Mouse (Mus musculus): ENCODE data around the gene Ppm1e. TPM values are rescaled to one million over a fixed set of nuclear protein-coding genes. Genes with fewer than 3 reads are reported as not detected.

Gene Ppm1e
- polyA plus RNA-seq, 1 experiment from 2014 or later: 2.6 TPM

DNA sequence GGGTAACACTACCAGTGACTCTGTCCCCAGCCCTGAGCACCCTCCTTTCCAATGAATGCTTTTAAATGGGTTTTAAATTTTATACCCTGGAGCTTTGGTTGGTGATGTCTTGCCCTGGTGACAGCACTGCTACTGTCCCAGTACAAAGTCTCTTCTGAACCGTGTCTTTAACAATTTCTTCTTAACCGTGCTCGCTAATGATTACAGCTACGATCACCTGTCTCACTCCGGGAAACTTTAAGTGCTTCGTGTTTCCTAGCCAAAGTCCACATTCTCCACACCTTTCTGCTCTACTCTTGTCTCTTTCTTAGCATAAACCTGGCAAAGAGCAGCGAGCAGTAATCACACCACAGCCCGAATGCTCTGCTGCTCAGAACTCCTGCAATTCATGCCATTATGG is 69.5 kb downstream of the Ppm1e start:
- no peak overlapping the region for H3K9ac ChIP-seq (ENCODE audit: low read length)
- ATAC-seq (ENCODE audit: insufficient number of reproducible peaks, low FRiP score, low TSS enrichment, low read depth): no peak
- DNase-seq (ENCODE audit: low spot score): no peak
- no peak overlapping the region for H3K27ac ChIP-seq (replicated peaks; ENCODE audit: low read depth, low read length)
- H3K4me1 ChIP-seq (ENCODE audit: control insufficient read depth, insufficient read depth, low read length): no peaks in the 10 kb centered on the region
- no peaks in the 10 kb centered on the region for H3K27me3 ChIP-seq (ENCODE audit: control insufficient read depth, insufficient read depth, low read length)
- 92% methylated on average over 8 of the region's 8 CpGs for WGBS
- no peak overlapping the region for H3K4me3 ChIP-seq (ENCODE audit: low read depth, low read length)
- no peaks in the 10 kb centered on the region for H3K9me3 ChIP-seq (ENCODE audit: control insufficient read depth, low read length)
- no peaks in the 10 kb centered on the region for H3K36me3 ChIP-seq (ENCODE audit: control insufficient read depth, insufficient read depth, low read length)
- no peak overlapping the region for H3K4me2 ChIP-seq (ENCODE audit: low read depth, severe bottlenecking)

- Histone ChIP-seq H3K4me2 (ENCODE audit: low read depth, severe bottlenecking) (no peak overlapping the region), H3K4me1 (ENCODE audit: control insufficient read depth, insufficient read depth, low read length) (no peaks in the 10 kb centered on the region), H3K9ac (ENCODE audit: low read length) (no peak overlapping the region), H3K4me3 (ENCODE audit: low read depth, low read length) (no peak overlapping the region), H3K9me3 (ENCODE audit: control insufficient read depth, low read length) (no peaks in the 10 kb centered on the region), H3K27ac (replicated peaks; ENCODE audit: low read depth, low read length) (no peak overlapping the region), H3K27me3 (ENCODE audit: control insufficient read depth, insufficient read depth, low read length) (no peaks in the 10 kb centered on the region), H3K36me3 (ENCODE audit: control insufficient read depth, insufficient read depth, low read length) (no peaks in the 10 kb centered on the region)
- ATAC-seq (ENCODE audit: insufficient number of reproducible peaks, low FRiP score, low TSS enrichment, low read depth) (no peak), DNase-seq (ENCODE audit: low spot score) (no peak)
- 91% methylated on average over 2 of the region's 2 CpGs for WGBS
These were observed 72.6 kb downstream of the Ppm1e start for GRCm38 (mm10) chr11:87286194-87286593.

DNA sequence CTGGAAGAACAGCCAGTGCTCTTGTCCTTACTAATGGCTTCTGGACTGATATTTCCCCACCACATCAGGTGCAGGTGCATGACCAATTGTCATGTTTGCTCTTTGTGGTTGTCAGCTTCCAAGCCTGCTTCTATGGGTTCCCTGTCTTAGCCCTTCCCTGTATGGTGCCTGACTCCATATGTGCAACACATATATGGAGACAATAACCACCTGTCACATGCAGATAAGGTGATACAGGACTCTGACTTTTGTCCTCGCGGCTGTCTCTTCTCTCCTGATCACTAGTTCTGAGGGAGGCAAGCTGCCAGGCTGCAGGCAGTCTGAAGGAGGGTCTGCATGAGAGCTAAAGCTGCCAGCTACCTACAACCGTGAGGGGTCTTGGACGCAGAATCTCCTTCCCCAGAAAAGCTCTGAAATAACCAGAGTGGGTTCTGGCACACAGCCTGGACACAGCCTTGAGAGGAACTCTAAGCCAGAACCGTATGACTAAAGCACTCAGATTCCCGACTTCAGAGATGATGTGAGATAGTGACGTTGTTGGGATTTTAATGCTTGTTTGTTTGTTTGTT is 76.8 kb downstream of the Ppm1e start:
- no peak for DNase-seq (ENCODE audit: low spot score)
- Histone ChIP-seq H3K4me3 (ENCODE audit: low read depth, low read length) (no peak overlapping the region), H3K4me2 (ENCODE audit: low read depth, severe bottlenecking) (no peak overlapping the region), H3K4me1 (ENCODE audit: control insufficient read depth, insufficient read depth, low read length) (no peaks in the 10 kb centered on the region), H3K9ac (ENCODE audit: low read length) (no peak overlapping the region), H3K9me3 (ENCODE audit: control insufficient read depth, low read length) (no peaks in the 10 kb centered on the region), H3K36me3 (ENCODE audit: control insufficient read depth, insufficient read depth, low read length) (no peaks in the 10 kb centered on the region), H3K27me3 (ENCODE audit: control insufficient read depth, insufficient read depth, low read length) (no peaks in the 10 kb centered on the region), H3K27ac (replicated peaks; ENCODE audit: low read depth, low read length) (no peak overlapping the region)
- WGBS: 84% methylated on average over 7 of the region's 7 CpGs
- no peak for ATAC-seq (ENCODE audit: insufficient number of reproducible peaks, low FRiP score, low TSS enrichment, low read depth)

DNA sequence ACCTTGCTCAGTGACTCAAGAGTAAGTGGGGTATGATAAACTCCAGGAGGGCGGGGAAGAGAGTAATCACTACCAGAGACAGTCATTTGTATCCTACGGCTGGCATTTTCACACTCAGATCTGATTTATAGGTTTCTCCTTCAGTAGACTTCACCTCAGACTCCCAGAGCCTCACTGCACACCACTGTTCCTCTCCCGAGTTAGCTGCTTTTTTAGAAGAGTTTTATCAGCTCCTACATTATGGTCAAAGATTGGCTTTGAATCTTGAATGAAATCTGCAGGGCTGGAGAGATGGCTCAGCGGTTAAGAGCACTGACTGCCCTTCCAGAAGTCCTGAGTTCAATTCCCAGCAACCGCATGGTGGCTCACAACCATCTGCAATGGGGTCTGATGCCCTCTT is 79.4 kb downstream of the Ppm1e start:
- ATAC-seq (ENCODE audit: insufficient number of reproducible peaks, low FRiP score, low TSS enrichment, low read depth) (no peak), DNase-seq (ENCODE audit: low spot score) (no peak)
- WGBS: 36% methylated on average over 5 of the region's 5 CpGs
- no peaks in the 10 kb centered on the region for H3K9me3 ChIP-seq (ENCODE audit: control insufficient read depth, low read length)
- no peak overlapping the region for H3K4me3 ChIP-seq (ENCODE audit: low read depth, low read length)
- H3K27ac ChIP-seq (replicated peaks; ENCODE audit: low read depth, low read length): no peak overlapping the region
- no peak overlapping the region for H3K9ac ChIP-seq (ENCODE audit: low read length)
- no peaks in the 10 kb centered on the region for H3K36me3 ChIP-seq (ENCODE audit: control insufficient read depth, insufficient read depth, low read length)
- H3K27me3 ChIP-seq (ENCODE audit: control insufficient read depth, insufficient read depth, low read length): no peaks in the 10 kb centered on the region
- H3K4me1 ChIP-seq (ENCODE audit: control insufficient read depth, insufficient read depth, low read length): no peaks in the 10 kb centered on the region
- H3K4me2 ChIP-seq (ENCODE audit: low read depth, severe bottlenecking): no peak overlapping the region

- WGBS: 81% methylated on average over 4 of the region's 4 CpGs
- Histone ChIP-seq H3K4me2 (ENCODE audit: low read depth, severe bottlenecking) (no peak overlapping the region), H3K9ac (ENCODE audit: low read length) (no peak overlapping the region), H3K4me3 (ENCODE audit: low read depth, low read length) (no peak overlapping the region), H3K4me1 (ENCODE audit: control insufficient read depth, insufficient read depth, low read length) (no peaks in the 10 kb centered on the region), H3K27me3 (ENCODE audit: control insufficient read depth, insufficient read depth, low read length) (no peaks in the 10 kb centered on the region), H3K27ac (replicated peaks; ENCODE audit: low read depth, low read length) (no peak overlapping the region), H3K36me3 (ENCODE audit: control insufficient read depth, insufficient read depth, low read length) (no peaks in the 10 kb centered on the region), H3K9me3 (ENCODE audit: control insufficient read depth, low read length) (no peaks in the 10 kb centered on the region)
- DNase-seq (ENCODE audit: low spot score): no peak
- ATAC-seq (ENCODE audit: insufficient number of reproducible peaks, low FRiP score, low TSS enrichment, low read depth): no peak
These were observed 80.0 kb downstream of the Ppm1e start for GRCm38 (mm10) chr11:87278807-87279206.

DNA sequence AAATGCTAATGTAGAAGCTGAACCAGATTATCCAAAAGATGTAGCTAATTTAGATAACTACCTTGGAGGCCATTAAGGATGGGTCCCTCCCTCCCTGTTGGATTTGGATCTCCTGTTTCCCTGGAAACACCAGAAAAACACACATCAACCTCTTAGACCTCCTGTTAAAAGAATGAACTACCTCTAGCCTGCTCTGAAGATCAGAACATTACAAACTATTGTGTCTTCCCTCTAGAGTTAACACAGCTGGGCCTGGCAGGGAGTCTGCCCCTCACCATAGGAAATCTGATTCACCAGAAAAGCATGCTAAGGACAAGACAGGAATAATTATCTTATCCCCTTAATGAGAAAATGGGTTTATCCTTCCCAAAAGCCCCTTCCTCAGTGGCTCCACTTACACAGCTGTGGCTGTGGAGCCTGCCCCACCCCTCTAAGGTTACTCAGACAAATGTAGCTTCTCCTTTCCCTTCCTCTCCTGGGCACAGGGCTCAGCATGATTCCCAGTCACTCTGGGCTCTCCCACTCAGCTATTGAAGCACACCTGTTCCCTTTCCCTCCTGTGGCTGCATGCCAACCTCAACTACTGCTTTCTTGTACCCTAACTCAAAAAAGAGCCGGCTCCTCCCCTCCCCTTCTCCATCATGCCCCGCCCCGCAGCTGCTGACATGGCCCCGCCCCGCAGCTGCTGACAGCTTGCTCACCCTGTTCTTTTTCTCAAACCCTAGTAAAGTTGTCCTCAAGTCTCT is 82.4 kb downstream of the Ppm1e start:
- Histone ChIP-seq H3K27me3 (ENCODE audit: control insufficient read depth, insufficient read depth, low read length) (no peaks in the 10 kb centered on the region), H3K9ac (ENCODE audit: low read length) (no peak overlapping the region), H3K4me1 (ENCODE audit: control insufficient read depth, insufficient read depth, low read length) (no peaks in the 10 kb centered on the region), H3K36me3 (ENCODE audit: control insufficient read depth, insufficient read depth, low read length) (no peaks in the 10 kb centered on the region), H3K27ac (replicated peaks; ENCODE audit: low read depth, low read length) (no peak overlapping the region), H3K4me3 (ENCODE audit: low read depth, low read length) (no peak overlapping the region), H3K4me2 (ENCODE audit: low read depth, severe bottlenecking) (no peak overlapping the region), H3K9me3 (ENCODE audit: control insufficient read depth, low read length) (no peaks in the 10 kb centered on the region)
- ATAC-seq (ENCODE audit: insufficient number of reproducible peaks, low FRiP score, low TSS enrichment, low read depth): no peak
- whole genome bisulfite sequencing: 5% methylated on average over 5 of the region's 5 CpGs
- peak; percentile 51 for DNase-seq (ENCODE audit: low spot score)

- ATAC-seq (ENCODE audit: insufficient number of reproducible peaks, low FRiP score, low TSS enrichment, low read depth): no peak
- no peak overlapping the region for H3K4me3 ChIP-seq (ENCODE audit: low read depth, low read length)
- H3K9me3 ChIP-seq (ENCODE audit: control insufficient read depth, low read length): no peaks in the 10 kb centered on the region
- no peaks in the 10 kb centered on the region for H3K27me3 ChIP-seq (ENCODE audit: control insufficient read depth, insufficient read depth, low read length)
- H3K9ac ChIP-seq (ENCODE audit: low read length): no peak overlapping the region
- 90% methylated on average over 7 of the region's 7 CpGs for WGBS
- no peaks in the 10 kb centered on the region for H3K4me1 ChIP-seq (ENCODE audit: control insufficient read depth, insufficient read depth, low read length)
- no peak for DNase-seq (ENCODE audit: low spot score)
- H3K27ac ChIP-seq (replicated peaks; ENCODE audit: low read depth, low read length): no peak overlapping the region
- H3K4me2 ChIP-seq (ENCODE audit: low read depth, severe bottlenecking): no peak overlapping the region
- no peaks in the 10 kb centered on the region for H3K36me3 ChIP-seq (ENCODE audit: control insufficient read depth, insufficient read depth, low read length)
These were observed 83.3 kb downstream of the Ppm1e start for GRCm38 (mm10) chr11:87275420-87276048.

GRCm38 (mm10) chr11:87272725-87273124 is 86.1 kb downstream of the Ppm1e start:
- H3K36me3 ChIP-seq (ENCODE audit: control insufficient read depth, insufficient read depth, low read length): no peaks in the 10 kb centered on the region
- no peak overlapping the region for H3K9ac ChIP-seq (ENCODE audit: low read length)
- no peaks in the 10 kb centered on the region for H3K9me3 ChIP-seq (ENCODE audit: control insufficient read depth, low read length)
- DNase-seq (ENCODE audit: low spot score) (no peak), ATAC-seq (ENCODE audit: insufficient number of reproducible peaks, low FRiP score, low TSS enrichment, low read depth) (no peak)
- H3K4me2 ChIP-seq (ENCODE audit: low read depth, severe bottlenecking): no peak overlapping the region
- H3K27ac ChIP-seq (replicated peaks; ENCODE audit: low read depth, low read length): 0 out of 2 replicates have a peak overlapping the region, but pooled peaks have one; percentile 18
- no peaks in the 10 kb centered on the region for H3K4me1 ChIP-seq (ENCODE audit: control insufficient read depth, insufficient read depth, low read length)
- no peaks in the 10 kb centered on the region for H3K27me3 ChIP-seq (ENCODE audit: control insufficient read depth, insufficient read depth, low read length)
- H3K4me3 ChIP-seq (ENCODE audit: low read depth, low read length): no peak overlapping the region
- WGBS: 94% methylated on average over 5 of the region's 5 CpGs

Data from limb, embryonic 11.5 days (tissue).